Mouse (Mus musculus) frontal cortex, postnatal 10 days (tissue): ENCODE data around the gene Ube2d1.

Source experiments
- DNase-seq, 2 experiments: peaks; one replicate each; pipeline ENCODE4 v3.0.0; 2022; ENCODE audit warnings: low spot score in 2 of 2, mixed read lengths in 1 of 2

Gene Ube2d1

DNA sequence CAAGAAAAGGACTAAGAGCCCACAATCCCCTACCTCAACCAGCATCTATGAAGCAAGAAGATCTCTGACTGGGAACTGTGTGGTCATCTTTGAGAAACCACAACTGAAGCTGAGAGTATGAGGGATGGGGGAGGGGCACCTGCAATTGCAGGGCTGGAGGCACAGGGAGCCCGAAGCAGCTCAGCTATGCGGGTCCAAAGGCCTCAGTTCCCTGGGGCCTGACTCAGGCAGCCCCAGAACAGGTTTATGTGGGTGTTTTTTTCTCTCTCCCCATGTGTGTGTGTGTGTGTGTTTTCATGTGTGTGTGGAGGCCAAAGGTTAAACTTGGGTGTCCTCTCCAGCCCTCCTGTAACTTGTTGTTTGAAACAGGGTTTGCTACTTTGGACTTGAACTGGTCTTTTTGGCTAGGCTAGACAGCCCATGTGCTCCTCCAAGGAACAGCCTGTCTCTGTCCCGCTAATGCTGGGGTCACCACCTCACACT, 6.2 kb upstream of the Ube2d1 start:
- no peak for DNase-seq

DNA sequence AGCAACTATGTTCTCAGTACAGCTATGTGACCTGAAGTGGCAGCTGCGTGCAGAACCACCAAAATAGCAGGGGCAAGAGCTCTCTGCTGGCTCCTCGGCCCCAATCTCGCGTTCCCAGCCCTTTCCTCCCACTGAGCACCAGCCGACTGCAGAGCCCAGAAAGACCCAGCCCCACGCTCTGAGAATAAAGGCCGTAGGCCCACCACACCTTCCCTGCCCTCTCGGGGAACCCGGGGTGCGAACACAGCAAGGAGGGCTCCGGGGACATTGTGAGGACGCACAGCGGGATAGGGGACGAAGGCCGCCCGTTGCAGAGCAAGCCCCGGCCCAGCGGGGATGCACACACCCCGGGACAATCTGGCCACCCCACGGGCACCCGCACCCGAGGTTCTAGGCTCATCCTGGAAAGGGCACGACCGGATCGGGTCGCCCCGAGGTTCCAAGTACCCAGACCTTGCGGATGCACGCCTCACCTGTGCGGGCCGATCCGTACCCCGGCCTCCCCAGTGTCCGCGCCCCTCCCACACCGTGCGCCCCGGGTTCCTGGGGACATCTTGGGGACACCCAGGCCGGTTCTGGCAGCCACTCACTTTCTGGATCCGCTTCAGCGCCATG, 444 bp downstream of the Ube2d1 start:
- DNase-seq: peak in 1 of 2 experiments; percentile 25

DNA sequence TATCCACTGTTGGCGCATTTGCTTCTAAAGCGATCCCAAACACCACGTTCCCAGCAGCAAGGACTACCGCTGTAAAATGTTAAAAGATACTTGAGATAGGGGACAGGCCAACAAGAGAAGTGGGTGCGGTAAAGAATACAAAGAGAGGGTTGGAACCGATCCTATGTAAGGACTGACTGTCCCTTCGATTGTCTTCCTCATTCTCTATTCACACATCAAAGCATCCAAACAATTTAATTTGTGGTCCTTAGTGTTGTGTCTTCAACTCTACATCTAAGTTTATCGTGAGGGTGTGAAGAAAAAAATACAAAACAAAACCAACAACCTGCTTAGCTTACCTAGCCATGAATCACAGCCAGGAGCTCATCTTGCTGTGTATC, 941 bp downstream of the Ube2d1 start:
- DNase-seq: no peak

DNA sequence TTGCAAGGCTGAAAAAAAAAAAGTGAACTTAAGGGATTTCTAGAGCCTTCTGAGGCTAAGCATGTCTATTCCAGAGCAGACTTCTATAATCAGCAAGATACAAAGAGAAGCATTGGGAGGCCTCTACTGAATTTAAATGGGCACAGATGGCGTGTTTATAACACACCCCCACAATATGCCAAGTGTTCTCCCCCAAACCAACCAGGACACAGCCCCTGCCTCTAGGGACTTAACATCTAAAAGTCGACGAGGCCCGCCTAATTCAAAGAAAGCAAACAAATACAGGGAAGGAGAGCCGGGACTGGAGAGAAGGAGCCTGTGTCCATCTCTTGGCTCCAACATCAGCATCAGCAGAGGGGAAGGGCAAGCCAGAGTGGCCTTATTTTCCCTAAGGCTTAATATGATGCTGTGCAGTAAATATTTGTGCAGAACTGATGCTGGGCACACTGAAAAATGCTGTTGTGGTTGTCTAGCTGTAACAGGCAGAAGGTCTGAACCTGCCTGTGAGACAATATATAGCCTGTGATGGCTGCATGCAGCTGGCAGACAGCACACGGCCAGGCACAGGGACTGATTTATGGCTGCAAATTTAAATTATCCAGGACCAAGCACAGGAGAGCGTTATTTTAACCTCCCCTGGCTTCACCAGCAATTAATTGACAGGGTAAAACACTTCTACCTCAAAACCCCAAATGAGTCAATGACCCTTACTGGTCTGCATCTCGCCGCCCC, 11.9 kb downstream of the Ube2d1 start:
- peak; percentile 26 to 46 for DNase-seq

DNA sequence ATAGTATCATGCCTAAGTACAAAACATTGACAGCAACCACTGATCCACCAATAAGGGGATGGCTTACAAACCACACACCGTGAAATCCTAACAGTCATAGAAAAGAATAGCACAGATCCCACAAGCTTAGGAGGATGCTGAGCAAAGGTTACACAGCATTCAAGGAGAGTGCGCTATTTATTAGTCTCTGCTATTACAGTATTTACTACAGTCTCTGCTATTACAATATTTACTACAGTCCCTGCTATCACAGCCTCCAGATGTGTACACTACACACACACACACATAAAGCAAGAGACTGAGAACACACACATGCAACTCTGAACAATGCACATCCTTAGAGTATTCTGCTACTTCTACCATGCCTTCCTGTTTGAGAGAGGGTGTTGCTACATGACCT, 17.1 kb downstream of the Ube2d1 start:
- DNase-seq: no peak

DNA sequence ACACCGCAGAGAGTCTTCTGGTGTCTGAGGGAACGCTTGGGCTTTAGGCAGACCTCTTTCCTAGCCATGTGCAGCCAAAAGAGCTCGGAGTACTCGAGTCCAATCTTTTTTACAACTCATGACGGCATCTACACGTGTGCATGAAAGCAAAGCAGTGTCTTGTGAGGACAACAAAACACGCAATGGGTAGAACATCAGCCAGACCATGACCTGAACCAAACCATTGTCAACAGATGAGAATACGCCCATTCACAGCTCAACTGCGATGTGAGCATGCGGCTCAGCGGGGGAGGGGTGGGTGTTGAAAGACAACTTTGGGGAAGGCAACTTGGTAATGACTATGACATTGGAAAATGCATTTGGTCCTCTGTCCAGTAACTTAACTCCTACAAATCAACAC, 17.6 kb downstream of the Ube2d1 start:
- no peak for DNase-seq

DNA sequence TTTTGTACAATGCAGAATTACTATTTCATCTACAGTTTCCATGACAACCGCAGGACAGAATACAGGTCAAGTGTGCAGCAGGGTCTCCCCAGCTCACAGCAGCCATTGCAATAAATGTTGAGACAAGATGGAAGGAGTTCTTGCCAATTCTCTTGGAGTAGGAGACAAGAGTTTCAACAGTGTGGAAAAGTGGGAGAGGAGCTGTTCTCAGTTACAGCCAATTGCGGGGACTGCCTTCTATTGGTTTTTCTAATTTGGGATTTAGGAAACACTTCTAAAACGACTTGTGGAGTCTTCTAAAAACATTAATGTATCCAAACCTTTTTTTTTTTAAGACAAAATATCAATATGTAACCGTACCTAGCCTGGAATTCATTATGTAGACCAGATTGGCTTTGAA, 20.0 kb downstream of the Ube2d1 start:
- no peak for DNase-seq

DNA sequence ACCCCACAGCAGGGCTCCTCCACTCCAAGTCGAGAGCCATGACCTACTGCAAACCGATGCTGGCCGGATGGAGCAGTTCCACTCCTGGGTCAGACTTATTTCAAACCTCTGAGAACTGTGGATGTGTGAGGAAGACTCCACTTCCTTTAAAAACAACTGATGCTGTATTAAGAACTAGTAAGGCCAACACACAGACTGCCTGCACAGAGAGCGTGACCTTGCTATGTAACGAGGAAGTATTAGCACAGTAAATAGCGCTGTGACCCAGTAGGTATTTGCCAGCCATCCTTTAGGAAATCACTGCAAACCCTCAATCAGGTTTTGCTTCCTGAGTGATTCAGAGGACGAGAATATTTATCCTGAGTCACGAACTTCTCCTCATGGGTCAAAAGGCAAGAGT, 23.4 kb downstream of the Ube2d1 start:
- no peak for DNase-seq

DNA sequence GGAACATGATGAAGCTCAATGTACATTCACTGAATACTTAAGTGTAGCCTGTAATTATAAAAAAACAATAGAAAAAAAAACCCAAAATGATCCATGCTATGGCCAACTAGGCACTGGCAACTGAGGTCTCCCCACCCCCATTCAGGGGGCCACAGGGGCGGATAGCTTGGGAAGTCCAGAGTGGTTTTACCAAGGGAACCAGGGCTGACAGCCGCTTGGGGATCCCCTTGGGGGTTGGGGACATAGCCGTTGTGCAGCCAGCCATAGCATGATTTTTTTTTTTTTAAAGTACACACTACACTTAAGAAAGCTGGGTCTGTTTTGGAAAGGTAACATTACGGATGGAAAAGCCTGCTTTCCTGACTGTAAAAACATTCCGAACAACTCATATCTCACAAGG, 26.1 kb downstream of the Ube2d1 start:
- no peak for DNase-seq

DNA sequence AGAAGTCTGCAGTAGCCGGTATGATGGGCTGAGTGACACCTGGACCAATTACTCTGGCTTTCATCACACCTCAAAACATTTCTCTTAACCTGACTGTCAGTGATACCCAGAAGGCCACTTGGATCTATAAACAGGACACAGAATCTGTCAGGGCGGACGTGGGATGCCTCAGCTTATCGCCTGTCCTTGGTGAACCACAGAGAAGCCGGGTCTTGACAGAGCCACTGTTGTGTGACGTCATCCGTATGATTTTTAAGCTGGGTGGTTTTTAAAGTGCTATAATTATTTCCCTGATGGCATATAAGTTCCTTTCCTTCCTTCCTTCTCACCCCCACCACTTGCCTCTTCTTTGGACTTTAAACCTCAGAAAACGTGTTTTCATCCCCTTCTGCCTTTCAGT, 26.5 kb downstream of the Ube2d1 start:
- DNase-seq: no peak

DNA sequence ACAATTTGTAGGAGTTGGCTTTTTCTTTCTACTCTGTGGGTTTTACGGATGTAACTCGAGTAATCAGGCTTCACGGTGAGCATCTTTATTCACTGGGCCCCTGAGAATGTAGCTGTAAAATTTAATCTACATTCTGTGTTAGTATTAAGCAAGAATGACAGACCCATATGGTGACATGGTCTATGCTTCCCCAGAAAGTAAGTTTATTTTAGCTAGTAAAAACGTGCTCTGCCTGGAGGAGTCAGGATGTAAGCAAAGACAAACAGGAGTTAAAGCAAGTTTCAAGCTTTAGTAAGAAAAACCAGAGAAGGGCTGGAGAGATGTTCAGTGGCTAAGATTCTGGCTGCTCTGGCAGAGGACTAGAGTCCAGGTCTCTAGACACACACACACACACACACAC, 31.9 kb downstream of the Ube2d1 start:
- no peak for DNase-seq

DNA sequence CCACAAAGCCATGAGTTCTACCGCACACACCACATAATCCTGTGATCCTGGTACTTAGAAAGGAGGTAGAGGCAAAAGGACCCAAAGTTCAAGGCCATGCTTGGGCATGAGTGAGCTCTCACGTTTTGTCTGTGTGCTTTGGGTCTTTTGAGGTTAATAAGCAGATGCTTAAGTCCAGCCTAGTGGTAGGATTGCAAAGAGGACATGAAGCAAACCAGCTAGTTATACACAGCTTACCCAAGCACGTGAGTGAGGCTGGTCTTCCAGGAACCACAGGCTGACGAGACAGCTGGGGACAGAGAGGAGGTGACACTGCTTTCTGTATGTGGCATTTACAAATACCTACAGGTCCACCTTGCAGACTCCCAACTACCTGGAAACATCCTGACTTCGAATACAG, 32.6 kb downstream of the Ube2d1 start:
- no peak for DNase-seq

DNA sequence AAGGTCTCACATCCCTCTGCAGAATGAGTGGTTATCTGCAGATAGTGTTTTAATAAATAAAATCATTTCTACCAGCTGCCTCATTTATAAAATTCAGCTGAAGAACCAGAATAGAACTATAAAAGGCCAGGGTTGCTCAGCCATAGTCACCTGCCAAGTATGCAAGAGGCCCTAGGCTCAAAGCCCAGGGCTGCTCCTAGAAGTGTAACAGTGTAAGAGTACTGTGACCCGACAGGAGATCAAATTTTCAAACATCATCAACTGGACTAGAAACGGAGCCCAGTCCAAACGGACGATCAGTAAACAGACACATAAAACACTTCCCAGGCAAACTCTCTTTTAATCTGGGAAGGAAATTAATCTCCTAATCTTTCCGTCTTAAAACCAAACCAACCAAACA, 33.2 kb downstream of the Ube2d1 start:
- no peak for DNase-seq

DNA sequence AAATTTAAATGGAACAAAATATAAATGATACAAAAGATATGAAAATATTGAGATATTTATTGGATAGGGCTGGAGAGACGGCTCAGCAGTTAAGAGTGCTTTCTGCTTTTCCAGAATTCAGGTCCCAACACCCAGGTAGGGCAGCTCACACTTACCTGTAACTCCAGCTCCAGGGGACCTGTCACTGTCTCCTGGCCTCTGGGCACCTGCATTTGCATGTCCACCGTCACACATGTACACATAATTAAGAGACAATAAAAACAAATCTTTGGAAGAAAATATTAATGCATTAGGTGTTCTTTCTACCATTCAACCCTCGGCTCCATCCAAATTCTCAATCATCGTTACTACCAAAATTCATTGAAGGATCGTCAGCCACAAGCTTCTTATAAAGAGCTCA, 33.8 kb downstream of the Ube2d1 start:
- DNase-seq: no peak

DNA sequence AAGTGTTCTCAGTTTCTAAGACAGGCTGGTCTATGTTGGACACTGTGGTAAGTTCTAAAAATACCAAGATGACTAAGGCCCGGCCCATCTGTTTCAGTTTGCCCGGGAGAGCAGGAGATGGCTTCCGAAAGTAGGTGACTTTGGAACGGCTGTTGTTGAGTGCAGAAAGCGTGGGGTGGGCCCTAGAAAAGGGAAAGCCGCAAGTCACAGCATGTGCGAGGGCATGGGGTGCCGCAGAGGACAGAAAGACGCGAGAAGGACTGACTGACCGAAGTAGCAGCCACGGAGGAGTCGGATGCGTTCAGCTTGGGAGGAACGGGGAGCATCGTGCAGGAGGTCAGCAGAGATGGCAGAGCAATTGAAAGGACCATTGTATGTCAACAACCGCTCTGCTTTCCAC, 34.6 kb downstream of the Ube2d1 start:
- peak; percentile 24 to 29 for DNase-seq

DNA sequence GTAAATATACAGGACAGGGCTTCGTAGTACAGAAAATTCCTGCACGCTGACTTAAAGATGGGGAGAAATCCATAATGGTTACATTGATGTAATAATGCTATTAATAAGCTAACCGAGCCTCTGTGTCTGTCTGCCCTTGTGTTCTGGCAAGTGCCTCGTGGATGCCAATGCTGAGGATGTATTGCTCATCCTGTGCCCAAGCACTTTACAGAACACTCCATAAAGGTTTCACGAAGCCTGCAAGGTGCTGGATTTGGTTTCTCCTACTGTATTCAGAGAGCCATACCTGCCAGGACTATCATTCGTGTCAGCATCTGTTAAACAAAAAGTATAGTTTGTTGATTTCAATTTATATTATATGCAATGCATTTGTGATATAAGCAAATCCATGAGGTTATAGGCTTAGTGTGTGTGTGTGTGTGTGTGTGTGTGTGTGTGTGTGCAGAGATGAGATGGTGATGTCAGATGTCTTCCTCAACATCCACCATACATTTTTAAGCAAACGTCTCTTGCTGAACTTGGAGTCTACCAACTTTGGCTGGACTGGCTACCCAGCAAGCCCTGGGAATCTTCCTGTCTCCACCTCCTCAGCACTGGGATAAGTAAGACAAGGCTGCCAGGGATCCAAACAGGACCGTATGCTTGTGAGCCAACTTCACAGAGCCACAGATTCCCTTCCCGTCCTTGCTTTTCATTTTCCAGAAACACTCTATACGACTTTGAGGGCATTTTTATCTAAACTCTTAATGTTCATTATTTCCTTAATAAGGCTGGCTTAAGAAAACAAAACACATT, 35.8 kb downstream of the Ube2d1 start:
- no peak for DNase-seq

DNA sequence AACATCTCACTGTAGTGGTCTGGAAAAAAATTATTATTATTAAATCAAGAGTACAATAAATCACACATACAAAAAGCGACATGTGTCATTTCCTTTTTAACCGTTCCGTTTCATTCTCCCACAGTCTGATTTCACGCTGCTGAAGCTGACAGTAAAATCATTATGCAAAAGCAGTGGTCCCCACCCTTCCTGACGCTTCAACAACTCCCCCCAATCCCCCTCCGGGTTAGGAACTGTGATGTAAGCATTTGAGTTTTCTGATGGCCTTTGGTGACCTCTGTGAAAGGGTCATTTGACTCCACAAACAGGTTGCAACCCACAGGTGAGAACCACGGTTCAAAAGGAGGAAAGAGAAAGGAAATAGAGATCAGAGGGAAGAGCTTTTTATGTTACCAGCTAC, 38.1 kb downstream of the Ube2d1 start:
- DNase-seq: no peak

DNA sequence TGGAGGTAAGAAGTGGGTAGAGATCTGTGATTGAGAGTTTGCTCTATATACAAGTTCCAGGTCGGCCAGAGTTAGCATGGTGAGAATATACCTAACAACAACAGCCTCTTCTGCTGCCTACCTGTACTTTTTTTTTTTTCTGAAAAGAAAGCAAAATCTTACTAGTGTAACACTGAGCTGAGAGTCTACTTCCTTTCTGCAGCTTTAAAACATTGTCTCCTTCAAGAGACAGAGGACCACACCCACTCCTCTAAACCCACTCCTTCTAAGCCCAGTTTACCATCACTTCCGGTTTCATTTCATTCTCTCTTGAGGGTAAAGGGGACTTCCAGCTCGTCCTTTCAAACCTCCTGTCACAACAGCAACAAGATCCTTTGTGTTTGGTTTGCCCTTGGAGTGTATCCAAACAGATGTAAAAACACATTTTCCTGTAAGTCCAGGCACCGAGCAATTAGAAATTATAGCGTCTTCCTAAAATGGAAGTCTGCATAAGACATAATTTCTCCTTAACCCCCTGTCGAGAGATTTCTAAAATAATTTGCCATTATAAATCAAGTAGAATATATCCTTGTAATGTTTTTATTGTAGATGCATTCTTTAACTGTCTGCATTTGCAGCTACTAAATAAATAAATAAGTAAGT, 45.5 kb downstream of the Ube2d1 start:
- no peak for DNase-seq

DNA sequence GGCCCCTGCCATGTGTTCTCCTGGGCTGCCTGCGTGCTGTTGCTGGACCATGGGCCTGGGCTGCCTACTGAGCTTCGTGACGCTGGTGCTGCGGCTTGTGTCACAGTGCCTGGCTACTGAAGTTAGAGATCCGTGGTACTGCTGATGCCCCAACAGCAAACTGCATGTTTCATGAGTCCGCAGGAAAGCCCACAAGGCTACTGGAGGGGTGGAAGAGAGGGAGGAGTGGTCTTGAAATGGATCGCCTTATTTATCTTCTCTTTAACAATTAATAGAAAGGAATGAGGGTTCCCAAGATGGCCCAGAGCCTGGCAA, 46.9 kb downstream of the Ube2d1 start, which contains the start of gene Tfam:
Gene Tfam, minus strand, starts transcription at position 41 of the 315 bp plus-strand sequence.
- no peak for DNase-seq

DNA sequence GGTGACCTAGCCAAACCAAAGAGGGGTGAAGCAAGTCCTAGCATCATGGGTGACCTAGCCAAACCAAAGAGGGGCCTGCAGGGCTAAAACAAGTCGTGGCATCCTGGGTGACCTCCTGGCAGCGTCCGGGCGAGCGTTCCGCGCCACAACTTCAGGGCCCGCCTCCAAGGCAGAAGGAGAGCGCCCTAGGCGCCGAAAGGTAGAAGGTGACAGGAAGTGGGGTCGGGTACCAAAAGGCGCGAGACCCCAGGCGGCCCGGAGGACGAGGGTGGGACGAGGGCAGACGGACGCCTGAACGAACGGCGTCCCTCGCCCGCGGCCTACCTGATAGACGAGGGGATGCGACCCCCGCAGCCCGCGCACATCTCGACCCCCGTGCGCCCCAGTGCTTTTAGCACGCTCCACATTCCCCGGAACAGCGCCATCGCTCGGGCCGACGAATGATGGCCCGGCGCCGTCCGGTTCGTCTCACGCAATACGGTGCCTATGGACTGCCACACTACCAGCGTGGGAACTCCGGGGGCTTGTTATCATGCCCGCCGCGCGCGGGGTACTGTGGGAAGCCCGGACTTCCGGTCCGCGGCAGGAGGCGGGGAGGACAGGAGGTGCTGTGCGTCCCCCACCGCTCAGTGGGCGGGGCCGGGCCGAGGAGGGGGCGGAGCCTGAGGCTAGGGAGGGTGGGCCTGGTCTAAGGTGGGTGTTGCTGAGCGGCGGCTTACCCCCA, 47.4 kb downstream of the Ube2d1 start:
- DNase-seq: peak; percentile 91 to 94

DNA sequence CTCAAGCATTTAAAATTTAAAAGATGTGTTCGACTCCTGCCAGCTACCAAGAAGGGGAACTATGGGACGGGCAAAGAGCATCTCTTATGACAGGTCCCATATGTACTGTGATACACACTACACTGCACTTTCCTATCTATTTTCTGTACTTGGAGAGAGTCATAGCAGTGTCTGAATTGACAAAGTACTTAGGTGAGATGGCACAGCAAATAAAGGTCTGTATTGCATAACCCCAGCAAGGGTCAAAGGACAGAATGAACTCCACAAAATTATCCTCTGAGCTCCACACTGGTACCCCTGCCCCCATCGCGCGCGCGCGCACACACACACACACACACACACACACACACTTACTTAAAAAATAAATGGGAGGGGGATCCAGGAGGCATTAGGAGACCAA, 51.0 kb downstream of the Ube2d1 start:
- no peak for DNase-seq

DNA sequence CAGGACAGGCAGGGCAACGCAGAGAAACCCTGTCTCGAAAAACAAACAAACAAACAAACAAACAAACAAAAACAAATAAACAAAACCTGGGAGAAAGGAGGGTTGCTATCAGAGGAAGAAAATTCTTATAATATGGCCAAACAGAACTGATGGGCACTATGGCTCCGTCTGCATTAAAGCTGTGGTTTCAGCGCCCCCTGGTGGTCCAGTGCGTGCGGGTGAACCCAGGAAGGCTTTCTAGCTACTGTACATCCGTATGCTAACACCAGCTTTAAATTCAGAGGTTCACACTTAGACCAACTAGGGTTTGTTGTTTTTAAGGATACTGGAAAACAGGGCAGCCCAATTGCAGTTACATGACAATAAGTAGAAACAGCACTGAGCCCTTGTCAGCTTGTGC, 59.2 kb downstream of the Ube2d1 start:
- DNase-seq: peak; percentile 62 to 73
